Mouse (Mus musculus) gastrocnemius, postnatal 4 days (tissue): ENCODE data around the gene Gjb1. TPM values are rescaled to one million over a fixed set of nuclear protein-coding genes. Genes with fewer than 3 reads are reported as not detected.
A peak's percentile ranks its signal among the peaks of the same experiment; 100 is the strongest.
"Not testable (repeated sequence)": the region's sequence is repeated elsewhere in the genome, so short reads cannot be mapped to it uniquely, and the experiment has no call there.

Experiments
- DNase-seq, 2 experiments: peaks; one replicate each; pipeline ENCODE4 v3.0.0; 2021 to 2022; ENCODE audit warnings: low spot score in 2 of 2, mixed read lengths in 2 of 2
- long read RNA-seq, 2 experiments: library from polyadenylated mRNA; stranded (forward); transcript quantifications; one replicate each; pipeline ENCODE4 v2.0.0; 2021
- total RNA-seq, 2 experiments: library from RNA; stranded (reverse); gene quantifications; 2 replicates each; pipeline ENCODE4 v1.2.3; 2021

The Gjb1 gene
- total RNA-seq = 1 to 10 TPM; 1.6 to 2.0 TPM
- long read RNA-seq, experiment 1, partial matches to known transcripts = 1 of 5 reads
- long read RNA-seq, experiment 1, other reads (novel, unspliced or antisense) = 0 of 5 reads
- long read RNA-seq, experiment 2, partial matches to known transcripts = 1 of 1 reads
- long read RNA-seq, experiment 2, other reads (novel, unspliced or antisense) = 0 of 1 reads

GRCm38 (mm10) chrX:101376190-101376968 lies at the start of gene Gjb1:
Gene Gjb1, plus strand, starts transcription at chrX:101376378.
- DNase-seq = no peak

- DNase-seq = peak in 1 of 2 experiments; percentile 52
Observed at GRCm38 (mm10) chrX:101329372-101330028, 46.7 kb upstream of the Gjb1 start.

- DNase-seq = no peak
Observed at GRCm38 (mm10) chrX:101332031-101332374, 44.2 kb upstream of the Gjb1 start.

GRCm38 (mm10) chrX:101332375-101333211 lies 43.6 kb upstream of the Gjb1 start:
- DNase-seq = peak; percentile 64 to 76

- no peak for DNase-seq
Observed at GRCm38 (mm10) chrX:101334606-101335005, 41.6 kb upstream of the Gjb1 start.

DNA sequence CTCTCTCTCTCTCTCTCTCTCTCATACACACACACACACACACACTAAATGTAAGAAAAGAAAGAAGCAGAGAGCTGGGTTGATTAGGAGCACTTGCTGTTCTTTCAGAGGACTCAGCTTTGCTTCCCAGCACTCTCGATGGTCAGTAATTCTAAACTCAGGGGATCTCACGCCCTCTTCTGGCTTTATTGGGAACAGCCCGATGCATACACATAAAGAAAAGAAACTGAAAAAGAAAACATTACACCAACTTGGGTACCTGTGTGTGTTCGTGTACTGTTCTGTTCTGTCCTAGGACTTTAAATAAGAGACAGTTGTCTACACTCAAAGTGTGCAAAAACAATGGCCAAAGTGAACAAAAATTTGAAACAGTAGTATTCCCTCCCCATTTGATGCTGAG lies 37.5 kb upstream of the Gjb1 start:
- no peak for DNase-seq

- DNase-seq = not testable (repeated sequence)
Observed at GRCm38 (mm10) chrX:101342837-101343236, 33.3 kb upstream of the Gjb1 start.

GRCm38 (mm10) chrX:101345456-101345855 lies 30.7 kb upstream of the Gjb1 start:
- no peak for DNase-seq

GRCm38 (mm10) chrX:101346475-101346874 lies 29.7 kb upstream of the Gjb1 start:
- DNase-seq = no peak

DNA sequence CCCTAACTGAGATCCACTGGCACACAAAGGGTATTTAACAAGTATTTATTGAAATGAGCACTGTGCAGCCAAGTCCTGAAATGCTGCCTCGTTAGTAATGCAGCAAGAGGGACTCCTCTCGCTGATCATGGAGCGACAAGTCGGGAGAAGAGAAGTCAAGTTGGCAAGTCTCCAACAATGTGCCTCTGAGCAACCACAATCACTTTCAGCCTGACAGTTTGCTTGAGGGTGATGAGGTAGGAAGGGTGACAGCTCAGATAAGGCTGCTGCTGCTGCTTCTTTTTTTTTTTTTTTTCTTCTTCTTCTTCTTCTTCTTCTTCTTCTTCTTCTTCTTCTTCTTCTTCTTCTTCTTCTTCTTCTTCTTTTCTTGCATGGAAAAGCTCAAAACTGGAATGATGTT lies 25.0 kb upstream of the Gjb1 start:
- no peak for DNase-seq

DNA sequence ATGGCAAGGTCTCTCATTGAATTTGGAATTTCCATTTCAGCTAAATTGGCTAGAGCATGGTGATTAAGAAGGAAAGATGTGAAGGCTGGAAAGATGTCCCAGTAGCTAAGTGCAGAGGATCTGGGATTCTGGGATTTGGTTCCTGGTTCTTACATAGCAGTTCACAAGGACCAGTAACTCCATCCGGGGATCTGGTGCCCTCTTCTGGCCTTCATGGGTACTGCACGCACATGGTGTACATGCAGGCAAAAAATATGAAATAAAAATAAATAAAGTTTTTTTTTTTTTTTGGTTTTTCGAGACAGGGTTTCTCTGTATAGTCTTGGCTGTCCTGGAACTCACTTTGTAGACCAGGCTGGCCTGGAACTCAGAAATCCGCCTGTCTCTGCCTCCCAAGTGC lies 17.3 kb upstream of the Gjb1 start:
- not testable (repeated sequence) for DNase-seq

DNA sequence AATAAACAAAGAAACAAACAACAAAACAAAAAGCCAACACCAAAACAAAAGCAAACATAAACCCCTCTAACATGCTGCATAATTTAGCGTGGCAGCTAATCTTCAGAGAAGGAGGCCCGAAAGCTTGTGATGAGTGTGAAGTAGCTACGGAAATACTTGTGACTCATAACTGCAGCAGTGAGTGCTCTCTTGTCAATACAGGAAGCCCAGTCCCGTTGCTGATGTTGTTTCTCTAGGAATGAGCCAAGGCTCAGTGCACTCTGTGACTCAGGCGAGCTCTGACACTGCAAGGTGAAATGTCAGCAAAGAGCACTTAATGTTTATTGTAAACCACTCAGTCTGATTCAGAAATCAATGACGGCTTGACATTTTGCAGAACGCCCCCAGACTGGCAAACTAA lies 7.2 kb upstream of the Gjb1 start:
- no peak for DNase-seq

DNA sequence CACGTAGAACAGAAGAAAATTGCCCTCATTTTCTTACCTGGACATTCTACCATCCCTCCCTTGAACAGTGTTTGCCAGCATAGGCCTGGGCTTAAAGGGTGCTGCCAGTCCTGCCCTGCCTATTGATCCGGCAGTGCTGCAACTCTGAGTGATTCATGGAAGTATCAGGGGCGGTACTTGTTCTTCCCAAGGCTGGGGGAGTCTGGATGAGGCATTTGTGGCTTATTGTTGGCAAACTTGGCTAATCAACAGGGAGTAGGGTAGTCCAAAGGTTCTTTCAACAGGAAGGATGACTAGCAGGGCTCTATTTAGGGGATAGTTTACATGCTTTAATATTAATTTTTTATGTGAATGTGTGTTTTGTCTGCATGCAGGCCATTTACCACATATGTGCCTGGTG lies 5.6 kb upstream of the Gjb1 start:
- no peak for DNase-seq

DNA sequence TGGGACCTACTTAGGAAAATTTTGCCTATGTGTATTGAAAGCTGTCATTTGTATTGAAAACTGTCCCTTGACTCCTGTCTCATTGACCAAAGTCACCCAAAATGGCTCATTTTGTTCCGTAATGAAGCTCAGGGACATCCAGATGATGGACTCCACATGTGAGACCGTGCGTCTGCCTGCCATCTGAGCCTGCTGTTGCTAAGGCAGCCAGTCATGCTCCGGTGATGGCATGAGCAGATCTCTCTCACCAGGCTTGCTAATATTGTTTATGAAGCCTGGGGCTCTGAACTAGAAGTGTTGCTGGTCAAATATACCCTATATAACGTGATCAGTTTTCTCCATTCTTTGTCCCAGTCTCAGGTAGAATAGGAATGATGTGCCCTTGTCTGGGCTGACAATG lies 3.2 kb upstream of the Gjb1 start:
- DNase-seq = no peak

GRCm38 (mm10) chrX:101377076-101377475 lies 898 bp downstream of the Gjb1 start:
- DNase-seq = no peak

GRCm38 (mm10) chrX:101379744-101380143 lies 3.6 kb downstream of the Gjb1 start:
- no peak for DNase-seq

GRCm38 (mm10) chrX:101383455-101383854 lies 7.3 kb downstream of the Gjb1 start:
- no peak for DNase-seq

GRCm38 (mm10) chrX:101384439-101385137 lies 8.4 kb downstream of the Gjb1 start:
- DNase-seq = no peak

DNA sequence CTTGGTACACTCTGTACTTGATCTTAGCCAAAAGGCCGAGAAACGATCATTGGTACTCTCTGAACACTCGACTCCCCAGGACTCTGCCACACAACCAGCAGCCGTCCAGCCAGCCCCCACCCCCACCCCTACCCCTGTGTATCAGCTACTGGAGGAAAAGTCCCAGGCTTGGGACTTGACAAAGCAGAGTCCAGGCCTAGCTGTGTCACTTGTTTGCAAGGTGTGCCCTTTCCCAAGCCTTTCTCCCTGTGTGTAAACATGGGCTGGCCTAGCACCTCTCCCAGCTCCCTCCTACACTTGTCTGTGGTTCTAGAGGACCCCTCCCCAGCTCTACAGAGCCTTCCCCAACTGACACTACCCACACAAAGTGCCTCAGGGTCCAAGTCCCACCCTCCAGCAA lies 10.0 kb downstream of the Gjb1 start:
- DNase-seq = no peak

- no peak for DNase-seq
Observed at GRCm38 (mm10) chrX:101388866-101389537, 12.8 kb downstream of the Gjb1 start.
